Mouse (Mus musculus) embryonic facial prominence, embryonic 14.5 days (tissue): ENCODE data around the gene Rab17. TPM values are rescaled to one million over a fixed set of nuclear protein-coding genes. Genes with fewer than 3 reads are reported as not detected.
A peak's percentile ranks its signal among the peaks of the same experiment; 100 is the strongest.

Experiments used
- ATAC-seq: fragments of 200-750 bp; cut with Nextera tagmentation; 2 replicates; pipeline ENCODE4 v1.8.0; 2017; ENCODE audit warnings: low read depth, moderate number of reproducible peaks, moderate TSS enrichment
- DNase-seq: peaks from one replicate; pipeline ENCODE4 v3.0.0-alpha.2; 2015; ENCODE audit warnings: low spot score
- H3K27ac ChIP-seq: fragments of 300-500 bp; sonication (generic); replicated peaks from 2 replicates; pipeline ENCODE4 v1.5.1; 2014; ENCODE audit warnings: low read depth, mild to moderate bottlenecking, low read length, moderate library complexity
- H3K27me3 ChIP-seq: fragments of 300-500 bp; sonication (generic); replicated peaks from 2 replicates; pipeline ENCODE4 v1.6.1; 2014; ENCODE audit warnings: low read length; ENCODE audit not compliant: control insufficient read depth, insufficient read depth
- H3K36me3 ChIP-seq: fragments of 300-500 bp; sonication (generic); 2 replicates; pipeline ENCODE4 v1.6.1; 2014; ENCODE audit warnings: low read length, mixed read lengths; ENCODE audit not compliant: control insufficient read depth, insufficient read depth
- H3K4me1 ChIP-seq: fragments of 300-500 bp; sonication (generic); 2 replicates; pipeline ENCODE4 v1.6.1; 2014; ENCODE audit warnings: antibody characterized with exemption, low read length; ENCODE audit not compliant: control insufficient read depth, insufficient read depth
- H3K4me2 ChIP-seq: fragments of 300-500 bp; sonication (generic); 2 replicates; pipeline ENCODE4 v1.6.1; 2014; ENCODE audit warnings: low read depth, mild to moderate bottlenecking, low read length, moderate library complexity, mixed read lengths
- H3K4me3 ChIP-seq: fragments of 300-500 bp; sonication (generic); 2 replicates; pipeline ENCODE4 v1.5.1; 2014; ENCODE audit warnings: low read depth, mild to moderate bottlenecking, low read length
- H3K9ac ChIP-seq: fragments of 300-500 bp; sonication (generic); 2 replicates; pipeline ENCODE4 v1.6.1; 2014; ENCODE audit warnings: low read depth, mild to moderate bottlenecking, low read length, moderate library complexity, mixed read lengths
- H3K9me3 ChIP-seq: fragments of 300-500 bp; sonication (generic); 2 replicates; pipeline ENCODE4 v1.6.1; 2016; ENCODE audit warnings: low read length; ENCODE audit not compliant: control insufficient read depth
- WGBS: fragments of 180-500 bp; shearing (Covaris S2); extraction: QIAGEN DNeasy Blood & Tissue Kit; methylation state at CpG from one replicate; pipeline ENCODE4 v1.1.7; 2014; 5-methylcytosine and 5-hydroxymethylcytosine counted together
- polyA plus RNA-seq: library from polyadenylated mRNA; unstranded; fragments of >200 nt; fragmentation: Nextera tagmentation; extraction: Ambion mirVana; gene quantifications from 2 replicates; pipeline ENCODE4 v1.2.1, GENCODE M21; 2014

Rab17 gene
- 2.4 and 2.5 TPM in 2 replicates for polyA plus RNA-seq

GRCm38 (mm10) chr1:90969347-90969784 lies at the start of gene Rab17:
Gene Rab17 (minus strand): TSS chr1:90969661.
- Histone ChIP-seq H3K9me3 (no peaks in the 10 kb centered on the region), H3K4me2 (peak within 1 kb of the TSS; percentile 25), H3K27me3 (no peaks in the 10 kb centered on the region), H3K4me3 (no peak within 1 kb of the TSS), H3K4me1 (peaks cover 15% of the 10 kb centered on the region), H3K36me3 (no peaks in the 10 kb centered on the region), H3K27ac (no peak within 1 kb of the TSS), H3K9ac (0 out of 2 replicates have a peak within 1 kb of the TSS, but pooled peaks have one; percentile 1)
- 0 out of 2 replicates have a peak, but pooled peaks have one; percentile 19 for ATAC-seq
- WGBS = 22% methylated on average over 9 of the region's 9 CpGs
- peak; percentile 69 for DNase-seq

DNA sequence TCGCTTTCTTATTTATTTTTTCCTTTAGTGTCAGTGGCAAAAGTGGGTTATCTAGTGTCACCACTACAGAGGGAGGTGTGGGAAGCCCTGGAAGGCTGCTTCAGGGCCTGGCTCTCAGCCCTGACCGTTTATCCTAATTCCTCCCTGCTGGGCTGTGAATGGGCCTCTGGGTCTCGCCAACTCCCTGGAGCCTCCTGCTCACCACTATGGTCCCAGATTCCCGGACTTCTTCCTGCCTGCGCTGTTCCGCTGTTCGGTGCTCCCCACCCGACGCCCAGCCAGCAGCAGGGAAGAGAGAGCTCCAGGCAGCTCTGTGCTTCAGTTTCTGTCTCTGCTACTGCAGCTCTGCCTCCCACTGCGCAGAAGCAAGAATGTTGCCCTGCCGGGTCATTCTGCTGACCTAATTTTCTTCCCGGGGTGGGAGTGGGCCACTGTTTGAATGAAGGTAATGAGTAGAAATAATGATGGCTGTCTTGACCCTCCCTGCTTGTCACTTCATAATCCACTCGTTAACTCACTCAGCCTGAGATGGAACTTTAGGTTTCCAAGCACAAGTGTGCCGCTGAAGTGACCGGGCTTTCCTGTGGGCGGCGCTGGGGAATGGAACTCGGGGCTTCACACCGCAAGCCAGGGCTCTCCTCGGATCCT lies 47.8 kb upstream of the Rab17 start:
- Histone ChIP-seq H3K4me1 (peaks cover 15% of the 10 kb centered on the region), H3K27ac (peak overlapping the region; percentile 52; the same call in 1 of the 2 replicates), H3K4me3 (no peak overlapping the region), H3K9me3 (no peaks in the 10 kb centered on the region), H3K9ac (peak overlapping the region; percentile 43), H3K4me2 (peak overlapping the region; percentile 36), H3K36me3 (no peaks in the 10 kb centered on the region), H3K27me3 (no peaks in the 10 kb centered on the region)
- WGBS = 16% methylated on average over 19 of the region's 20 CpGs
- peak; percentile 56 for DNase-seq
- ATAC-seq = peak; percentile 72; the same call in 1 of the 2 replicates

DNA sequence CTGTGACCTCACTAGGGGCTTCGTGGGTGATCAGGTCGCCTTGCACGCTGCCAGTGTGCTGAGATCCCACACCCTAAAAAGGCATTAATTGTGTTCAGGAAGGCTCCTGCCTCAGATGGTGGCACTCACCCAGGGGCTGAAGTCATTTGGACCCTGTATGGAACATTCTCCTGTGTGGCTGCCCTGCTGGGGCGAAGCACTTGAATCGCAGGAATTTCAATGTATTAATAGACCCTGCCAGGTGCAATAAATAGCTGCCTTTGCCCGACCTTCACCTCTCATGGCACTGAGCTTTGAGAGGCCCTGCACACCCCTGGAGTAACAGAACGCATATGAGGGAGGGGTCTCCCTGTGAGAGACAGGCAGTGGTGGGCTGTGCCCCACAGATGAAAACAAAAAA lies 46.1 kb upstream of the Rab17 start:
- H3K4me3 ChIP-seq = no peak overlapping the region
- DNase-seq (no peak), ATAC-seq (no peak)
- H3K9me3 ChIP-seq = no peaks in the 10 kb centered on the region
- no peaks in the 10 kb centered on the region for H3K27me3 ChIP-seq
- no peak overlapping the region for H3K4me2 ChIP-seq
- H3K27ac ChIP-seq = no peak overlapping the region
- no peak overlapping the region for H3K9ac ChIP-seq
- no peaks in the 10 kb centered on the region for H3K36me3 ChIP-seq
- peaks cover 18% of the 10 kb centered on the region for H3K4me1 ChIP-seq
- WGBS = 76% methylated on average over 7 of the region's 7 CpGs

GRCm38 (mm10) chr1:91013803-91014202 lies 44.3 kb upstream of the Rab17 start:
- Histone ChIP-seq H3K4me3 (no peak overlapping the region), H3K4me2 (no peak overlapping the region), H3K9ac (no peak overlapping the region), H3K4me1 (peaks cover 18% of the 10 kb centered on the region), H3K36me3 (no peaks in the 10 kb centered on the region), H3K27me3 (no peaks in the 10 kb centered on the region), H3K27ac (no peak overlapping the region; the same call in 1 of the 2 replicates), H3K9me3 (no peaks in the 10 kb centered on the region)
- ATAC-seq (no peak), DNase-seq (peak; percentile 45)
- 72% methylated on average over 3 of the region's 3 CpGs for WGBS

- H3K27ac ChIP-seq = no peak overlapping the region
- ATAC-seq (no peak), DNase-seq (no peak)
- no peaks in the 10 kb centered on the region for H3K36me3 ChIP-seq
- no peak overlapping the region for H3K4me2 ChIP-seq
- H3K4me3 ChIP-seq = no peak overlapping the region
- 78% methylated on average over 3 of the region's 3 CpGs for WGBS
- H3K9ac ChIP-seq = no peak overlapping the region
- H3K27me3 ChIP-seq = no peaks in the 10 kb centered on the region
- H3K4me1 ChIP-seq = peaks cover 8% of the 10 kb centered on the region
- no peaks in the 10 kb centered on the region for H3K9me3 ChIP-seq
These were observed 41.9 kb upstream of the Rab17 start for GRCm38 (mm10) chr1:91011336-91011735.

GRCm38 (mm10) chr1:91010716-91011115 lies 41.3 kb upstream of the Rab17 start:
- Histone ChIP-seq H3K4me2 (no peak overlapping the region), H3K4me3 (no peak overlapping the region), H3K9ac (no peak overlapping the region), H3K9me3 (no peaks in the 10 kb centered on the region), H3K36me3 (no peaks in the 10 kb centered on the region), H3K4me1 (peaks cover 8% of the 10 kb centered on the region), H3K27me3 (no peaks in the 10 kb centered on the region), H3K27ac (no peak overlapping the region)
- 92% methylated on average over 2 of the region's 2 CpGs for WGBS
- no peak for DNase-seq
- no peak for ATAC-seq

DNA sequence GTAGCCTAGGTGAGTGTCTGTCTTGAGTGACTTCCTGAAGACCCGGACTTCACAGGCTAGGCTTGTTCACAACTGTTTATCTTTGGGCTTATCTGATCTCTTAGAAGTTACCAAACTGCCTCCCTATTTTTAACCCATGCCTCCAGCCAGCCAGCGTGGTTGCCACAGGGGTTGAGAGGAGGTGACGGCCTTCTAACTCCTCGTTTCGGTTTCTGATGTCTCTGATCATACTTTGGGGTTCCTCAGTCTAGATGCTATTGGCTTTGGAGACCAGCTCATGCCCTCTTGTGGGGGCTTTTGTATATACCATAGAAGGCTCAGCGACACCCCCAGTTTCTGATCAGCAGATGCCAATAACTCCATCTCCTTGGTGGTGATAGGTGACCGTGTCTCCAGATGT lies 40.8 kb upstream of the Rab17 start:
- 83% methylated on average over 7 of the region's 7 CpGs for WGBS
- no peak overlapping the region for H3K27ac ChIP-seq
- H3K9ac ChIP-seq = no peak overlapping the region
- ATAC-seq (no peak), DNase-seq (no peak)
- H3K27me3 ChIP-seq = no peaks in the 10 kb centered on the region
- no peaks in the 10 kb centered on the region for H3K9me3 ChIP-seq
- no peak overlapping the region for H3K4me2 ChIP-seq
- no peak overlapping the region for H3K4me3 ChIP-seq
- peaks cover 8% of the 10 kb centered on the region for H3K4me1 ChIP-seq
- no peaks in the 10 kb centered on the region for H3K36me3 ChIP-seq

- DNase-seq = no peak
- H3K36me3 ChIP-seq = no peaks in the 10 kb centered on the region
- no peaks in the 10 kb centered on the region for H3K9me3 ChIP-seq
- peaks cover 8% of the 10 kb centered on the region for H3K4me1 ChIP-seq
- H3K27ac ChIP-seq = no peak overlapping the region
- no peak for ATAC-seq
- no peaks in the 10 kb centered on the region for H3K27me3 ChIP-seq
- H3K4me2 ChIP-seq = no peak overlapping the region
- H3K9ac ChIP-seq = no peak overlapping the region
- WGBS = 87% methylated on average over 6 of the region's 6 CpGs
- H3K4me3 ChIP-seq = no peak overlapping the region
These were observed 39.8 kb upstream of the Rab17 start for GRCm38 (mm10) chr1:91009266-91009665.

GRCm38 (mm10) chr1:91008746-91009145 lies 39.3 kb upstream of the Rab17 start:
- WGBS = 92% methylated on average over 9 of the region's 9 CpGs
- no peak overlapping the region for H3K9ac ChIP-seq
- H3K9me3 ChIP-seq = no peaks in the 10 kb centered on the region
- H3K4me1 ChIP-seq = peaks cover 5% of the 10 kb centered on the region
- no peak overlapping the region for H3K27ac ChIP-seq
- no peak overlapping the region for H3K4me2 ChIP-seq
- no peak for ATAC-seq
- no peak for DNase-seq
- H3K36me3 ChIP-seq = no peaks in the 10 kb centered on the region
- no peak overlapping the region for H3K4me3 ChIP-seq
- H3K27me3 ChIP-seq = no peaks in the 10 kb centered on the region
